Mouse (Mus musculus): ENCODE measurements around the gene Kif1c.

The Kif1c gene

GRCm38 (mm10) chr11:70699722-70700556 is at the start of gene Kif1c, which contains the start of gene Inca1:
TSS of gene Kif1c (plus strand) at chr11:70700548.
TSS of gene Inca1 (minus strand) at chr11:70700155.
- peak; percentile 97 for DNase-seq (ENCODE audit: inconsistent ontology term)

DNA sequence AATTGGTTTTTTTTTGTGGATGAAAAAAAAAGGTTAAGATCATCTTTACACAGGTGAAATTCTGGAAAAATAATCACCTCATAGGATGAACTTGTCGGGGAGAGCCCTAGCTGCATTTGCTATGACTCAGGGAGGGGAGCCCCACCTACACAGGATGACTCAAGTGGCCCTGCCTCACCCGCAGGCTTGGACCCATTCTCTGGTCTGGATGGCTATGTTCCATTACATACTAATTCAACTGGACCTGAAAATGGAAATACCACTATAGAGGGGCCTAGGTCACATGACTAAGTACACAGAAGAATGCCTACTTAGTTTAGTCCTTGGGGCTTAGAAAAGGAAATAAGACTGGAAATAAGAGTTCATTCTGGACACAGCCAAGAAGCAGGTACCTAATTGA is 49.0 kb upstream of the Kif1c start:
- DNase-seq (ENCODE audit: inconsistent ontology term) = peak; percentile 73

- DNase-seq (ENCODE audit: inconsistent ontology term) = no peak
These were observed 48.1 kb upstream of the Kif1c start for GRCm38 (mm10) chr11:70652029-70652883.

DNA sequence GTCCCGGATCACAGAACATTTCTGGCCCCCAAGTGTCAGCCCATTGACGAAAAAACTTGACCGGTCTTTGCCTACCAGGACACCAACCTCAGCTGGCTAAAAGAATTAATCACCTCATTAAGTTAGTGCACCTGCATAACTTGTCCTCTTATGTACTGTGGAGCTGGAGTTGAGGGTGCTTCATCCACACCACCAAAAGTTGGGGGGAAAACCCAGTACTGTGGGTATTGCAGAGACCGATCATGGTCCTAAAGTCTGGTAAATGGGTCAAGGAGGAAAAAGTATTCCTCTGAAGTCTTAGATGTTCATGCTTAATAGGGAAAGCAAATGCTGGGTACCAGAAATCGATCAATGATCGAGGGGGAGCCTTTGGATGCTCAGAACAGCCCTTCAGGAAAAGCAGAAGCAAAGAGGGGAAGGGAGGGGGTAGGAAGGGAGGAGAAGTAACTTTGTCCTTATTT is 47.4 kb upstream of the Kif1c start:
- no peak for DNase-seq (ENCODE audit: inconsistent ontology term)

DNA sequence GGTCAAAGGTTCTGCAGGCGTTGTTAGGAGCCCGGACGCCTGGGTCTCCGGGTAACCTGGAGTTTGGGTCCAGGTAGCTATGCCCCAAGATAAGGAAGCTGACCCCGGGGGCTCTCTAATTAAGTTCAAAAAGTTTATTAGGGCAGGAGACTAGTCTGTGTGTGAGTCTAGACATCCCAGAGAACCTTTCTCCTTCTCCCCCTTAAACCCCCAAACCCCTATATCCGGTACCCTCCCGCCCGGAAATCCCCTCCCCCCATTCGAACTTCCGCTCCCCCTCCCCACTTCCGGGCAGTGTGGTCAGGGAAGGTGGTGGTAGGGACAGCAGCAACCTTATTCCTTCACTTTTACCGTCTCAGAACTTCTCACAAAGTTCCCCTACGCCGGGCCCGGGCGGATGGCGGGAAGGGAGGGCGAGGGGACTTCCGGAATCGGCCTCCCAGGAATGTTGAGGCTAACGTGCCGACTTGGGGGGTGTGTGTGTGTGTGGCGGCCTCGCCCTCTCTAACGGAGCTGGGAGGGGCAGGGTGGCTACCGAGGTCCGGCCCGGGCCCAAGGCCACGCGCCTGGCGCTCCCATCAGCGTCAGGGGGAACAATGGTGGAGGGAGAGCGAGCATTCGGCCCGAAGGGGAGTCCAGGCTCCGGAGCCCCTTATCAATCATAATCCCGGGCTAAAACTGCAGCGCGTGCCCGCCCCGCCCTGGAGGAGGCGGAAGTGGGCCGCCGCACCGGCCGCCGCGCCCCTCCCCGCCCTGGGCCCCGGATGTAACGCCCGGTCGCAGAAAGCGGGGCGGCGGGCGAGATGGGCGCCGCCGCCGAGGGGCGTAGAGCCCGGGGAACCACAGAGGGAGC is 46.8 kb upstream of the Kif1c start:
- peak; percentile 80 for DNase-seq (ENCODE audit: inconsistent ontology term)

DNA sequence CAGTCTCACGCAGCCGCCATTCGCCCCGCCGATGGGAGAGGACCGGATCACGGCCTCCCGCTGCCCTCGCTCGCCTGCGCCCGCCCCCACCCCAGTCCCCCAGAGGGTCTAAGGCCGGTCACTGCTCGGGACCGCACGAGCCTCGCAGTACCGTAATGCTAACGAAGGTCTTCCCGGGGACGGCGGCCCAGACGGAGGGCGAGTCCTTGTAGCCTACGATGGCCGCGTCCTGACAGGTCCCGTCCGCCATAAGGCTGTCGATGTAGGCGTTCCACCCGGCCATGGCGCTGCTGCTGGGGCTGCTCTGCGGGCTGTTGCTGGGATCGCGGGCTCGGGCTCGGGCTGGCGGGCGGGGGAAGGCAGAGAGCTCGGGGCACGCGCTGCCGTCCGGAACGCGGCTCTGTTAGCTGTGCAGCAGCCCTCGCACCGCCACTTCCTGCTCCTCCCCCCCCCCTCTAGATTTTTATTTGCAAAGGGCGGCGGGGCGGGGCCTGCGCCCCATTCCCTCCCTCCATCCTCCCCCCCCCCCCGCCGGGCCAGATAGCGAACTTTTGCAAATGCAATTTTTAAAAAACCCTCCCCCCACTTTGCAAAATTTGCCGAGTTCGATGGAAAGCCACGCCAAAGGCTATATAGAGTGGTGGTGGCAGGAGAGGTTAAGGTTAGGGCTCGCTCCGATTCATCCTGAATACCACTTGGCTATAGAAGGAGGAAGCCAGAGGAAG is 46.0 kb upstream of the Kif1c start, which contains the start of gene Pfn1:
Pfn1 (minus strand) TSS at position 447 of the 725 bp plus-strand sequence.
- DNase-seq (ENCODE audit: inconsistent ontology term) = peak; percentile 94

GRCm38 (mm10) chr11:70654923-70655570 is 45.3 kb upstream of the Kif1c start:
- DNase-seq (ENCODE audit: inconsistent ontology term) = peak; percentile 96

- peak; percentile 72 for DNase-seq (ENCODE audit: inconsistent ontology term)
These were observed 44.5 kb upstream of the Kif1c start for GRCm38 (mm10) chr11:70655571-70656455.

- no peak for DNase-seq (ENCODE audit: inconsistent ontology term)
These were observed 43.9 kb upstream of the Kif1c start for GRCm38 (mm10) chr11:70656456-70656927.

GRCm38 (mm10) chr11:70656964-70657363 is 43.4 kb upstream of the Kif1c start, which contains the start of gene Eno3:
TSS of gene Eno3 (plus strand) at chr11:70657202.
- DNase-seq (ENCODE audit: inconsistent ontology term) = no peak

DNA sequence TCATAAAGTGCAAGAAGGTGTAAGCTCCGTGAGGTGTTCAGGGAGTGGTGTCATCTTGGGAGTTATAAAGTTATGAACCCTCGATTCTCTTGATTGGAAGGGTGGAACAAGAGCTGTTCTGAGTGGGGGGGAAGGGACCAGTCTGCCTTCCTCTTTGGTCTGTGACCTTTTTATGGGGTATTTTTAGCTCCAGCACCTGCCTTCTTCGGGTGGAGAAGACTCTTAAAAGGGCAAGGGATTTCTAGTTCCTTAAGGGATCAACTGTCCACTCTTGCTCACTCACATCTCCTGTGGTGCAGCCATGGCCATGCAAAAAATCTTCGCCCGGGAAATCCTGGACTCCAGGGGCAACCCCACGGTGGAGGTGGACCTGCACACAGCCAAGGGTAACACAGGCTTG is 42.8 kb upstream of the Kif1c start:
- no peak for DNase-seq (ENCODE audit: inconsistent ontology term)

- no peak for DNase-seq (ENCODE audit: inconsistent ontology term)
These were observed 42.4 kb upstream of the Kif1c start for GRCm38 (mm10) chr11:70657991-70658390.

DNA sequence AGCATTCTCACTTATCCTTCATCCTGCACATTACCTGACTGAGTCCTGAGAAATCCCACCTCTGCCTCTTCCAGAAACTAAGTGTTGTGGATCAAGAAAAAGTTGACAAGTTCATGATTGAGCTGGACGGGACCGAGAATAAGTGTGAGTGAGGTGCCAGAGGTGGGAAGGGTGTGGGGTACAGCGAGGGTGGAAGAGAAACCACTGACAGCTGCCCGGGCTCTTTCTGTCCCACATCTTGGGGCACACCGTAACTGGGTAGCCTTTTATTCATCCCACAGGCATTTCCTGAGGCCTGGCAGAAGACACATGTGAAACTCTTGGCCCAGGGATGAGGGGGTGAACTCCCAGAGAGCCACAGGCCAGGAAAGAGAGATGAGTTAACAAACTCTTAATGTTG is 41.8 kb upstream of the Kif1c start:
- no peak for DNase-seq (ENCODE audit: inconsistent ontology term)

DNA sequence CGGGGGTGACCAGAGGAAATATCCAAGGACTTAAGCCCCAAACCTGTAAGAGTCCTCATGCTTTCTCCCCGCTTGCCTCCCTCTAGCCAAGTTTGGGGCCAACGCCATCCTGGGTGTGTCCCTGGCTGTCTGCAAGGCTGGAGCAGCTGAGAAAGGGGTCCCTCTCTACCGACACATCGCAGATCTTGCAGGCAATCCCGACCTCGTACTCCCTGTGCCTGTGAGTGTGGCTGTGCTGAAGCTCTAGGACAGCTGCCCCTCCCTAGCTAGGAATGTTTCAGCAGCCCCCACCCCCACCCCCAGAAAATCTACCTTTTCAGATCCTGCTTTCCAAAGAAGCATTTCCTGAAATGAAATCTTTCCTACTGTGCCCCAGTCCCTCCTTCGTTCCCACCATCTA is 41.4 kb upstream of the Kif1c start:
- DNase-seq (ENCODE audit: inconsistent ontology term) = no peak

- no peak for DNase-seq (ENCODE audit: inconsistent ontology term)
These were observed 39.8 kb upstream of the Kif1c start for GRCm38 (mm10) chr11:70660571-70660970.

DNA sequence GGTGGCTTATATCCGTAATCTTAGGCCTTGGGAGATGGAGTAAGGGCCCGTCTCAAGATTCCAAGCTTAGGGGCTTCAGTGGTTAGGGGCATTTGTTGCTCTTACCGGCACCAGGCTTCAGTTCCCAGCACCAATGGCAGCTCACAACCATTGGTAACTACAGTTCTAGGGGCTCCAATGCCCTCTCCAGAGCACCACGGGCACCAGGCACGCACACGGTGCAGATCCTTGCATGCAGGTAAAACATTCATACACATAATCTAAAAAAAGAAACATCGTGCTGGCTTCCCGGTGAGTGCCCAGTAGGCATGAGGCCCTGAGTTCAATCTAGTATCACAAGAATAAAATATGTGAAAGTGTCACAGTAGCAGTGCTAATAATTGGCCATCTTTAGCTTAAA is 37.2 kb upstream of the Kif1c start:
- DNase-seq (ENCODE audit: inconsistent ontology term) = no peak

DNA sequence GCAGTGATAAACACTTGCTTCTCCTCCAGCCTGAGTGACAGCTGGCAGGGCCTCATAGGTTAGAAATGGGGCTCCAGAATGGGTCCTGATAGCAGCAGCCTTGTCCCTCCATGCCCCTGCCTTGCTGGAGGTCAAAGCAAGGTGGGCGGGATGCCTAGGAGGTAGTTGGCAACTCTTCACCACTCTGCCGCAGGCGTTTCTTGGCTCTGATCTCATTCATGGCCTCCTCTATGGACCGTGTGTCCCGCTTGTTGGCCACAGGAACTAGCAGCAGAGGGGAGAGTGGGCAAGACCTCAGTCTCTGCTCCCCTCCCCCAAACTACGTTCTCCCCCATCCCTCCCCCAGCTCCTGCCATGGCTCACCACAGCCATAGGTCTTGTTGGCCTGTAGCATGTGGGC is 36.4 kb upstream of the Kif1c start:
- DNase-seq (ENCODE audit: inconsistent ontology term) = no peak

DNA sequence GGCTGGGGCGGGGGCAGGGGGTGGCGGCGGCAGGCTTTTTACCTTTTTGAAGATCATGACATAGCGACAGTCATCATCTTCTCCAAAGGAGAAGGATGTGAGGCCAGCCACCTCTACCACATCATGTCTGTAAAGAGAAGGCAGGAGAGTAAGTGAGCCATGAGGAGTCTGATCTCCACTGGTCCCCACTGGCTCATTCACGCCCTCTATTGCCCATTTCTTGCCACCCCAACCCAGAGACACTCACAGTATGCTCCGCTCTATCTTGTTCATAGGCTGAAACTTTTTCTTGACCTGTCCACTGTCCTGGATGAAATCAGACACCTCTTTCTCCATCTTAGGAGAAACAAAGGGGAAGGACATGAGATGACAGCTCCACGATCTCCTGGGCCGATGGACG is 35.6 kb upstream of the Kif1c start:
- DNase-seq (ENCODE audit: inconsistent ontology term) = no peak

DNA sequence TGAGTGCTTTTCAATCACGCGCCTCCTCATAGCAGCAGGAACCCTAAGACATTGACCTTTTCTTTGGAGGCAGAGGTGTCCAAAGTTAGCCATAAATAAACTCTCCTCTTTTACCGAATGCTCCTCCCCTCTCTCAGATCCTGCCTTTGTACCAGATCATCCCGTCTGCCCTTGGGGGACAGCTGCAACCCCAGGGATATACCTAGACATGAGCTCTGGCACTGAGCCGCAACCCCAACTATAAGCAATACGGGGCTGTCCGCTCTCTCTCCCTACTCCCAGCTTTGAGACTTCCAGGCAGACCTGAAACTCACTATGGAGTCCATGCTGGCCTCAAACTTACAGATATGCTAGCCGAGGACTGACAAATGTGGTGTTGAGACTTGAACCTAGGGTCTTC is 33.7 kb upstream of the Kif1c start:
- no peak for DNase-seq (ENCODE audit: inconsistent ontology term)

Measured in Muller cell, postnatal 12 days (primary cell).